Mouse (Mus musculus) liver, postnatal 0 days (tissue): Measurements from ENCODE around the gene Dffa. TPM values are rescaled to one million over a fixed set of nuclear protein-coding genes. Genes with fewer than 3 reads are reported as not detected.
A peak's percentile ranks its signal among the peaks of the same experiment; 100 is the strongest.

Experiments used
- ATAC-seq: fragments of 200-750 bp; cut with Nextera tagmentation; 2 replicates; pipeline ENCODE4 v1.8.0; 2017; ENCODE audit warnings: mild to moderate bottlenecking, moderate library complexity
- DNase-seq: peaks from one replicate; pipeline ENCODE4 v3.0.0-alpha.2; 2016
- H3K27ac ChIP-seq: fragments of 300-500 bp; sonication (generic); 2 replicates; pipeline ENCODE4 v1.5.1; 2014; ENCODE audit warnings: antibody characterized with exemption, moderate library complexity, mild to moderate bottlenecking, low read depth
- H3K27me3 ChIP-seq: fragments of 300-500 bp; sonication (generic); 2 replicates; pipeline ENCODE4 v1.6.1; 2014; ENCODE audit warnings: low read length, control low read depth, mixed read lengths; ENCODE audit not compliant: insufficient read depth
- H3K36me3 ChIP-seq: fragments of 300-500 bp; sonication (generic); replicated peaks from 2 replicates; pipeline ENCODE4 v1.6.1; 2014; ENCODE audit warnings: mild to moderate bottlenecking, control low read depth, low read length, moderate library complexity, mixed read lengths; ENCODE audit not compliant: insufficient read depth
- H3K4me1 ChIP-seq: fragments of 300-500 bp; sonication (generic); 2 replicates; pipeline ENCODE4 v1.6.1; 2014; ENCODE audit warnings: antibody characterized with exemption, mild to moderate bottlenecking, control low read depth; ENCODE audit not compliant: insufficient read depth
- H3K4me2 ChIP-seq: fragments of 300-500 bp; sonication (generic); 2 replicates; pipeline ENCODE4 v1.6.1; 2014; ENCODE audit warnings: low read depth, mild to moderate bottlenecking, low read length, moderate library complexity, mixed read lengths
- H3K4me3 ChIP-seq: fragments of 300-500 bp; sonication (generic); 2 replicates; pipeline ENCODE4 v1.5.1; 2014; ENCODE audit warnings: low read depth, low read length
- H3K9ac ChIP-seq: fragments of 300-500 bp; sonication (generic); replicated peaks from 2 replicates; pipeline ENCODE4 v1.6.1; 2014; ENCODE audit warnings: mild to moderate bottlenecking, moderate library complexity
- H3K9me3 ChIP-seq: fragments of 300-500 bp; sonication (generic); 2 replicates; pipeline ENCODE4 v1.6.1; 2016; ENCODE audit warnings: mild to moderate bottlenecking, control low read depth, low read length, mixed read lengths
- CTCF ChIP-seq: sonication (generic); IDR thresholded peaks from 2 replicates; pipeline ENCODE4 v1.5.1; 2016; ENCODE audit warnings: antibody characterized with exemption, low read depth
- EP300 ChIP-seq: IDR thresholded peaks from 2 replicates; pipeline ENCODE4 v1.6.1; 2016; ENCODE audit warnings: antibody characterized with exemption, low read depth, mild to moderate bottlenecking
- WGBS: fragments of 180-500 bp; shearing (Covaris S2); extraction: QIAGEN DNeasy Blood & Tissue Kit; methylation state at CpG from one replicate; pipeline ENCODE4 v1.1.7; 2014; ENCODE audit not compliant: insufficient replicate concordance; 5-methylcytosine and 5-hydroxymethylcytosine counted together
- polyA plus RNA-seq: library from polyadenylated mRNA; unstranded; fragments of >200 nt; fragmentation: Nextera tagmentation; extraction: Ambion mirVana; gene quantifications from 2 replicates; pipeline ENCODE4 v1.2.1, GENCODE M21; 2015

Gene Dffa
- polyA plus RNA-seq, 1 experiment from 2014 or later, result 13.4 TPM

- Histone ChIP-seq H3K27ac (no peak overlapping the region), H3K27me3 (no peaks in the 10 kb centered on the region), H3K36me3 (peaks cover 87% of the 10 kb centered on the region), H3K9ac (no peak overlapping the region), H3K4me3 (no peak overlapping the region), H3K9me3 (no peaks in the 10 kb centered on the region), H3K4me1 (peaks cover 2% of the 10 kb centered on the region; the same call in 1 of the 2 replicates), H3K4me2 (no peak overlapping the region)
- no peak for ATAC-seq
- 90% methylated on average over 8 of the region's 8 CpGs for WGBS
- no peak for TF ChIP-seq EP300
- no peak for TF ChIP-seq CTCF
- no peak for DNase-seq
Measured at GRCm38 (mm10) chr4:149157415-149157973, 53.5 kb downstream of the Dffa start.

- TF ChIP-seq CTCF (no peak), EP300 (no peak)
- peaks cover 86% of the 10 kb centered on the region for H3K36me3 ChIP-seq
- no peak for DNase-seq
Measured at GRCm38 (mm10) chr4:149159203-149159602, 55.3 kb downstream of the Dffa start.

GRCm38 (mm10) chr4:149159891-149160290 lies 55.9 kb downstream of the Dffa start:
- Histone ChIP-seq H3K27ac (peak overlapping the region; percentile 22; the same call in 1 of the 2 replicates), H3K27me3 (no peaks in the 10 kb centered on the region), H3K4me3 (no peak overlapping the region), H3K9ac (no peak overlapping the region), H3K4me2 (no peak overlapping the region), H3K36me3 (peaks cover 84% of the 10 kb centered on the region), H3K4me1 (peaks cover 2% of the 10 kb centered on the region; the same call in 1 of the 2 replicates), H3K9me3 (no peaks in the 10 kb centered on the region)
- no peak for TF ChIP-seq EP300
- no peak for TF ChIP-seq CTCF
- no peak for DNase-seq
- 79% methylated on average over 13 of the region's 13 CpGs for WGBS
- ATAC-seq, result no peak

More at GRCm38 (mm10) chr4:149159203-149159602, 55.3 kb downstream of the Dffa start:
- no peak overlapping the region for H3K4me3 ChIP-seq
- H3K9me3 ChIP-seq, result no peaks in the 10 kb centered on the region
- H3K4me2 ChIP-seq, result no peak overlapping the region
- no peaks in the 10 kb centered on the region for H3K27me3 ChIP-seq
- no peak for ATAC-seq
- 84% methylated on average over 2 of the region's 2 CpGs for WGBS
- no peak overlapping the region for H3K27ac ChIP-seq
- peaks cover 2% of the 10 kb centered on the region; the same call in 1 of the 2 replicates for H3K4me1 ChIP-seq
- no peak overlapping the region for H3K9ac ChIP-seq

- no peak overlapping the region for H3K9ac ChIP-seq
- no peak for ATAC-seq
Measured at GRCm38 (mm10) chr4:149161166-149161565, 57.2 kb downstream of the Dffa start.

GRCm38 (mm10) chr4:149163196-149163595 lies 59.2 kb downstream of the Dffa start:
- TF ChIP-seq EP300, result no peak
- no peak for TF ChIP-seq CTCF
- ATAC-seq (no peak), DNase-seq (no peak)
- H3K36me3 ChIP-seq, result peaks cover 55% of the 10 kb centered on the region
- 74% methylated on average over 1 of the region's 1 CpGs for WGBS
- no peak overlapping the region for H3K9ac ChIP-seq
- no peak overlapping the region for H3K27ac ChIP-seq
- no peak overlapping the region for H3K4me3 ChIP-seq
- H3K27me3 ChIP-seq, result no peaks in the 10 kb centered on the region
- H3K9me3 ChIP-seq, result no peaks in the 10 kb centered on the region
- peak overlapping the region; percentile 98 for H3K4me2 ChIP-seq
- peaks cover 10% of the 10 kb centered on the region for H3K4me1 ChIP-seq

More at GRCm38 (mm10) chr4:149161166-149161565, 57.2 kb downstream of the Dffa start:
- H3K36me3 ChIP-seq, result peaks cover 76% of the 10 kb centered on the region
- DNase-seq, result no peak
- TF ChIP-seq EP300 (no peak), CTCF (no peak)
- 60% methylated on average over 6 of the region's 6 CpGs for WGBS
- H3K27ac ChIP-seq, result no peak overlapping the region
- H3K4me3 ChIP-seq, result no peak overlapping the region
- no peaks in the 10 kb centered on the region for H3K9me3 ChIP-seq
- no peaks in the 10 kb centered on the region for H3K27me3 ChIP-seq
- H3K4me1 ChIP-seq, result peaks cover 12% of the 10 kb centered on the region
- no peak overlapping the region for H3K4me2 ChIP-seq

GRCm38 (mm10) chr4:149164150-149164549 lies 60.2 kb downstream of the Dffa start:
- no peak overlapping the region for H3K27ac ChIP-seq
- no peak for ATAC-seq
- H3K36me3 ChIP-seq, result peaks cover 46% of the 10 kb centered on the region
- H3K4me3 ChIP-seq, result 0 out of 2 replicates have a peak overlapping the region, but pooled peaks have one; percentile 18
- TF ChIP-seq EP300 (no peak), CTCF (peak; percentile 47)
- no peak for DNase-seq
- H3K27me3 ChIP-seq, result no peaks in the 10 kb centered on the region
- WGBS, result 54% methylated on average over 5 of the region's 5 CpGs
- H3K4me1 ChIP-seq, result peaks cover 10% of the 10 kb centered on the region
- H3K9me3 ChIP-seq, result no peaks in the 10 kb centered on the region
- no peak overlapping the region for H3K9ac ChIP-seq
- H3K4me2 ChIP-seq, result peak overlapping the region; percentile 98
